Mouse (Mus musculus) heart, postnatal 10 days (tissue): Measurements from ENCODE around the gene Sprr4. TPM values are rescaled to one million over a fixed set of nuclear protein-coding genes. Genes with fewer than 3 reads are reported as not detected.
"Not testable (repeated sequence)": the region's sequence is repeated elsewhere in the genome, so short reads cannot be mapped to it uniquely, and the experiment has no call there.

Source experiments
- DNase-seq, 2 experiments: peaks; one replicate each; pipeline ENCODE4 v3.0.0; 2021
- intact Hi-C: fragments of 180-260 bp; cut with DNase I; formaldehyde crosslinking; loops from one replicate; pipeline ENCODE4 v1.15.1; 2025
- total RNA-seq, 2 experiments: library from RNA; stranded (reverse); gene quantifications; 2 replicates each; pipeline ENCODE4 v1.2.3; 2021

The Sprr4 gene
- total RNA-seq, result not detected

- no peak for DNase-seq
- intact Hi-C loops, result no loop called here
These were observed at the start of gene Sprr4 for GRCm38 (mm10) chr3:92500393-92500792. Gene Sprr4, minus strand, starts transcription at chr3:92500493.

- DNase-seq, result no peak
- intact Hi-C loops, result no loop called here
These were observed 34.1 kb upstream of the Sprr4 start, which contains the start of gene 2310046K23Rik for GRCm38 (mm10) chr3:92534411-92534810. Gene 2310046K23Rik, minus strand, starts transcription at chr3:92534511.

GRCm38 (mm10) chr3:92512325-92512724 is 12.0 kb upstream of the Sprr4 start:
- DNase-seq, result peak; percentile 4 to 10
- intact Hi-C loops, result loop anchor here (5.0 kb wide), 1 partner anchor 120 kb away; no protein-coding TSS in a partner anchor

GRCm38 (mm10) chr3:92510786-92511185 is 10.5 kb upstream of the Sprr4 start:
- intact Hi-C loops, result loop anchor here (2.0 to 5.0 kb wide), 2 partner anchors 118 to 360 kb away; no protein-coding TSS in a partner anchor
- peak; percentile 18 to 48 for DNase-seq

- DNase-seq, result no peak
- intact Hi-C loops, result no loop called here
These were observed 7.9 kb upstream of the Sprr4 start for GRCm38 (mm10) chr3:92508185-92508584.

- DNase-seq, result no peak
- intact Hi-C loops, result no loop called here
These were observed 3.2 kb upstream of the Sprr4 start for GRCm38 (mm10) chr3:92503528-92503927.

GRCm38 (mm10) chr3:92490262-92490661 is 10.0 kb downstream of the Sprr4 start:
- intact Hi-C loops, DNase-seq: not testable (repeated sequence)

- intact Hi-C loops, result no loop called here
- DNase-seq, result no peak
These were observed 14.0 kb downstream of the Sprr4 start for GRCm38 (mm10) chr3:92486307-92486706.

GRCm38 (mm10) chr3:92485863-92486262 is 14.4 kb downstream of the Sprr4 start, which contains the start of gene Sprr1a:
Gene Sprr1a, minus strand, starts transcription at chr3:92485895.
- intact Hi-C loops, result no loop called here
- DNase-seq, result no peak

GRCm38 (mm10) chr3:92481249-92481648 is 19.0 kb downstream of the Sprr4 start:
- DNase-seq, result not testable (repeated sequence)

GRCm38 (mm10) chr3:92470111-92470510 is 30.2 kb downstream of the Sprr4 start:
- intact Hi-C loops, result no loop called here
- no peak for DNase-seq

More at GRCm38 (mm10) chr3:92481249-92481648, 19.0 kb downstream of the Sprr4 start:
- intact Hi-C loops, result not testable (repeated sequence)

GRCm38 (mm10) chr3:92467424-92467823 is 32.9 kb downstream of the Sprr4 start:
- intact Hi-C loops, result no loop called here
- peak in 1 of 2 experiments; percentile 2 for DNase-seq

GRCm38 (mm10) chr3:92466576-92466975 is 33.7 kb downstream of the Sprr4 start:
- intact Hi-C loops, result no loop called here
- no peak for DNase-seq

- DNase-seq, result no peak
- intact Hi-C loops, result no loop called here
These were observed 41.7 kb downstream of the Sprr4 start, which contains the start of gene Sprr3 for GRCm38 (mm10) chr3:92458620-92459019. Gene Sprr3, minus strand, starts transcription at chr3:92458720.

GRCm38 (mm10) chr3:92455151-92455550 is 45.1 kb downstream of the Sprr4 start:
- no peak for DNase-seq
- intact Hi-C loops, result no loop called here

Other genes with a start within 250 kb of the Sprr4 start
- not detected for gene Sprr2a3, start 215.1 kb downstream of the Sprr4 start, total RNA-seq
- gene Sprr2b, start 183.9 kb downstream of the Sprr4 start, total RNA-seq, result not detected
- not detected for gene Sprr2d, start 161.4 kb downstream of the Sprr4 start, total RNA-seq
- not detected for gene Sprr2e, start 148.3 kb downstream of the Sprr4 start, total RNA-seq
- not detected for gene Sprr2f, start 135.3 kb downstream of the Sprr4 start, total RNA-seq
- gene Sprr2h, start 114.8 kb downstream of the Sprr4 start, total RNA-seq, result not detected
- not detected for gene Sprr2i, start 92.5 kb downstream of the Sprr4 start, total RNA-seq
- gene Sprr2j-ps, start 82.4 kb downstream of the Sprr4 start, total RNA-seq, result not detected
- gene Gm9774, start 71.1 kb downstream of the Sprr4 start, total RNA-seq, result 1 to 10 TPM; 3.9 to 5.2 TPM
- not detected for gene Sprr2k, start 67.9 kb downstream of the Sprr4 start, total RNA-seq
- gene Sprr1b, start 61.7 kb downstream of the Sprr4 start, total RNA-seq, result not detected
- gene Sprr3, start 41.8 kb downstream of the Sprr4 start, total RNA-seq, result not detected
- gene Sprr1a, start 14.6 kb downstream of the Sprr4 start, total RNA-seq, result not detected
- gene 2310046K23Rik, start 34.0 kb upstream of the Sprr4 start, total RNA-seq, result not detected
- gene Ivl, start 73.2 kb upstream of the Sprr4 start, total RNA-seq, result not detected
- not detected for gene Smcp, start 88.5 kb upstream of the Sprr4 start, total RNA-seq
- gene 2210017I01Rik, start 107.0 kb upstream of the Sprr4 start, total RNA-seq, result not detected
- gene Lce6a, start 121.2 kb upstream of the Sprr4 start, total RNA-seq, result not detected
- not detected for gene Lce1a1, start 147.8 kb upstream of the Sprr4 start, total RNA-seq
- gene Lce1b, start 156.4 kb upstream of the Sprr4 start, total RNA-seq, result not detected
- not detected for gene Lce1a2, start 169.8 kb upstream of the Sprr4 start, total RNA-seq
- gene Lce1c, start 178.8 kb upstream of the Sprr4 start, total RNA-seq, result not detected
- gene Lce1d, start 186.7 kb upstream of the Sprr4 start, total RNA-seq, result not detected
- gene Lce1e, start 208.6 kb upstream of the Sprr4 start, total RNA-seq, result not detected
- gene Lce1f, start 219.9 kb upstream of the Sprr4 start, total RNA-seq, result not detected
- not detected for gene Gm38119, start 238.6 kb upstream of the Sprr4 start, total RNA-seq